ENCODE assay signal across 20 mouse cellular contexts in the genomic region with DNA sequence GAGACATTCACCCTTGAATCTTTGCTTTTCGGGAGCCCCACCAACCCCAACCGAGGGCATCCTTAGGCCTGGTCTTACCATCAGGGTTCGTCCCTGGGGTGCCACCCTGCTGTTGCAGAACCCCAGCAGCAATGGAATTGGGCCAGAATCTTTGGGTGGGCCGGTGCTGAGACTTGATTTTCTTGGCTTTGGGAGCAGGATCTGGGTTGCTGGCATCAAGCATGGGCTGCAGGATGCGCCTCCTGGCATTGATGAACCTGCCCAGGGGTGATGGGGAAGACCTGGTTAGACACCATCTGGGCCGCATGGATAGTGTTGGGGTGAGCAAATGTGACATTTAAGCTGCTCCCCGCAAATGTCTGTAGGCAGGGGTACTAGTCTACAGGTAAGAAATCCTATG.
DNase-seq lines count a peak whose midpoint lies in the region; ATAC-seq and TF ChIP-seq lines count a peak whose summit lies in the region.
"Had no signal": no experiment of that assay in that cellular context is flagged by ENCODE, and none has a peak within 500 bp of the region (broad histone marks: within the 10 kb centered on the region; RNA-seq: fewer than 3 reads in every experiment).

No protein-coding gene starts in this region.

- DNase-seq in cerebellum, adult 2 months = peak; percentile 36 to 42
- DNase-seq in cerebellum, postnatal 36 days = no peak
- peak; percentile 30 for DNase-seq in gastrocnemius, adult 2 months
- no peak for DNase-seq in gastrocnemius, postnatal 10 days
- no peak for DNase-seq in left cerebral cortex, adult 2 months (ENCODE audit: extremely low spot score in 1 of 2, low spot score in 2 of 2)
- no peak for DNase-seq in left cerebral cortex, postnatal 14 days (ENCODE audit: low spot score in 2 of 2)
- DNase-seq in cerebellum, postnatal 25 days = peak; percentile 41 to 46

- TF ChIP-seq CTCF in cerebellum, adult 2 months (IDR thresholded peaks at IDR 0.05; ENCODE audit: borderline replicate concordance, insufficient read depth, low read depth, low read length) = no peak
- no peak for TF ChIP-seq CTCF in gastrocnemius, adult 2 months (IDR thresholded peaks at IDR 0.05)
- TF ChIP-seq CTCF in left cerebral cortex, adult 2 months (IDR thresholded peaks at IDR 0.05) = no peak

- ATAC-seq in activated CD4-positive, CD25-positive, alpha-beta regulatory T cell, adult 4 months = no peak
- ATAC-seq: CD4-positive, CD25-positive, alpha-beta regulatory T cell, adult 4 months; inflammation-experienced regulatory T-cells, adult 6 months had no signal

- no peak overlapping the region for H3K27ac ChIP-seq in cerebellum, adult 2 months (ENCODE audit: insufficient read depth, low read length)
- peak overlapping the region; percentile 90 for H3K27ac ChIP-seq in gastrocnemius, adult 2 months
- H3K27ac ChIP-seq in left cerebral cortex, adult 2 months = peak overlapping the region; percentile 76
- H3K27ac ChIP-seq: embryonic facial prominence, embryonic 10.5 days; embryonic facial prominence, embryonic 13.5 days; forebrain, embryonic 12.5 days; forebrain, embryonic 15.5 days; heart, adult 2 months; heart, embryonic 10.5 days; heart, embryonic 13.5 days; hindbrain, embryonic 14.5 days; hindbrain, postnatal 0 days had no signal

- peaks cover 14% of the 10 kb centered on the region for H3K4me1 ChIP-seq in cerebellum, adult 2 months (ENCODE audit: control insufficient read depth, insufficient read depth, low read length)
- H3K4me1 ChIP-seq: embryonic facial prominence, embryonic 10.5 days; embryonic facial prominence, embryonic 13.5 days; forebrain, embryonic 12.5 days; forebrain, embryonic 15.5 days; heart, embryonic 13.5 days had no signal

- H3K27me3 ChIP-seq in cerebellum, adult 2 months (ENCODE audit: control insufficient read depth, insufficient read depth, low read length) = no peaks in the 10 kb centered on the region
- H3K27me3 ChIP-seq: embryonic facial prominence, embryonic 13.5 days; forebrain, embryonic 12.5 days; forebrain, embryonic 15.5 days; heart, embryonic 13.5 days had no signal

- no peak overlapping the region for H3K4me3 ChIP-seq in cerebellum, adult 2 months (replicated peaks; ENCODE audit: insufficient read depth, low read depth, low read length)
- H3K4me3 ChIP-seq in gastrocnemius, adult 2 months = no peak overlapping the region
- no peak overlapping the region for H3K4me3 ChIP-seq in left cerebral cortex, adult 2 months
- H3K4me3 ChIP-seq: embryonic facial prominence, embryonic 10.5 days; embryonic facial prominence, embryonic 13.5 days; erythroblast, embryonic 14.5 days; forebrain, embryonic 12.5 days; forebrain, embryonic 15.5 days; heart, adult 2 months; heart, embryonic 10.5 days; heart, embryonic 13.5 days had no signal

- WGBS in cerebellum, adult 2 months = 28% methylated on average over 7 of the region's 7 CpGs

- intact Hi-C loops in gastrocnemius, adult 2 months (cut with DNase I) = loop anchor here (2.0 kb wide), 1 partner anchor 77 kb away; no protein-coding TSS in a partner anchor
- intact Hi-C loops in left cerebral cortex, adult 2 months (cut with DNase I) = loop anchor here (2.0 to 5.0 kb wide), 2 partner anchors 337 to 433 kb away; no protein-coding TSS in a partner anchor
- intact Hi-C loops in left cerebral cortex, postnatal 14 days (cut with DNase I) = loop anchor here (2.0 to 10.0 kb wide), 3 partner anchors 73 to 431 kb away; no protein-coding TSS in a partner anchor

- no peak for TF ChIP-seq POLR2A in cerebellum, adult 2 months (IDR thresholded peaks at IDR 0.05; ENCODE audit: borderline replicate concordance, insufficient read depth, low read length)

Comparison
In these comparisons a context has a peak if more than half of its experiments do, and no peak if none do; other contexts are left out.
1. DNase-seq: peak in cerebellum, adult 2 months (2 of 2), gastrocnemius, adult 2 months (single experiment) and cerebellum, postnatal 25 days (2 of 2); none in cerebellum, postnatal 36 days (0 of 2), gastrocnemius, postnatal 10 days (single experiment), left cerebral cortex, adult 2 months (0 of 2) and left cerebral cortex, postnatal 14 days (0 of 2).